Mouse (Mus musculus): ENCODE results near the gene Eif3g.

Gene Eif3g

GRCm38 (mm10) chr9:20898511-20899073, at the start of gene Eif3g:
Eif3g (minus strand) TSS chr9:20898623.
- DNase-seq (ENCODE audit: low read depth in 1 of 2, low spot score in 2 of 2), result peak; percentile 50 to 70

- no peak for DNase-seq (ENCODE audit: low read depth in 1 of 2, low spot score in 2 of 2)
These were observed 47.9 kb upstream of the Eif3g start for GRCm38 (mm10) chr9:20946066-20946880.

GRCm38 (mm10) chr9:20944697-20945370, 46.4 kb upstream of the Eif3g start:
- no peak for DNase-seq (ENCODE audit: low read depth in 1 of 2, low spot score in 2 of 2)

GRCm38 (mm10) chr9:20943911-20944310, 45.5 kb upstream of the Eif3g start:
- DNase-seq (ENCODE audit: low read depth in 1 of 2, low spot score in 2 of 2), result no peak

GRCm38 (mm10) chr9:20943396-20943795, 45.0 kb upstream of the Eif3g start:
- DNase-seq (ENCODE audit: low read depth in 1 of 2, low spot score in 2 of 2), result no peak

- no peak for DNase-seq (ENCODE audit: low read depth in 1 of 2, low spot score in 2 of 2)
These were observed 24.8 kb upstream of the Eif3g start for GRCm38 (mm10) chr9:20923258-20923657.

- DNase-seq (ENCODE audit: low read depth in 1 of 2, low spot score in 2 of 2), result peak in 1 of 2 experiments; percentile 13
These were observed 17.7 kb upstream of the Eif3g start for GRCm38 (mm10) chr9:20916160-20916559.

- no peak for DNase-seq (ENCODE audit: low read depth in 1 of 2, low spot score in 2 of 2)
These were observed 11.5 kb upstream of the Eif3g start for GRCm38 (mm10) chr9:20909948-20910347.

- no peak for DNase-seq (ENCODE audit: low read depth in 1 of 2, low spot score in 2 of 2)
These were observed 3.7 kb upstream of the Eif3g start for GRCm38 (mm10) chr9:20902174-20902491.

- no peak for DNase-seq (ENCODE audit: low read depth in 1 of 2, low spot score in 2 of 2)
These were observed 3.2 kb upstream of the Eif3g start for GRCm38 (mm10) chr9:20901466-20902173.

- no peak for DNase-seq (ENCODE audit: low read depth in 1 of 2, low spot score in 2 of 2)
These were observed 500 bp downstream of the Eif3g start for GRCm38 (mm10) chr9:20897736-20898510.

- DNase-seq (ENCODE audit: low read depth in 1 of 2, low spot score in 2 of 2), result no peak
These were observed 3.0 kb downstream of the Eif3g start for GRCm38 (mm10) chr9:20895382-20895781.

GRCm38 (mm10) chr9:20894629-20895028, 3.8 kb downstream of the Eif3g start:
- DNase-seq (ENCODE audit: low read depth in 1 of 2, low spot score in 2 of 2), result no peak

- DNase-seq (ENCODE audit: low read depth in 1 of 2, low spot score in 2 of 2), result no peak
These were observed 4.7 kb downstream of the Eif3g start for GRCm38 (mm10) chr9:20893590-20894343.

- DNase-seq (ENCODE audit: low read depth in 1 of 2, low spot score in 2 of 2), result no peak
These were observed 5.4 kb downstream of the Eif3g start for GRCm38 (mm10) chr9:20893069-20893468.

- no peak for DNase-seq (ENCODE audit: low read depth in 1 of 2, low spot score in 2 of 2)
These were observed 6.2 kb downstream of the Eif3g start for GRCm38 (mm10) chr9:20892104-20892653.

- DNase-seq (ENCODE audit: low read depth in 1 of 2, low spot score in 2 of 2), result no peak
These were observed 6.9 kb downstream of the Eif3g start for GRCm38 (mm10) chr9:20891339-20892103.

GRCm38 (mm10) chr9:20890411-20890810, 8.0 kb downstream of the Eif3g start:
- no peak for DNase-seq (ENCODE audit: low read depth in 1 of 2, low spot score in 2 of 2)
